Mouse (Mus musculus) brain, embryonic 14.5 days (tissue): ENCODE data around the gene Rps16. TPM values are rescaled to one million over a fixed set of nuclear protein-coding genes. Genes with fewer than 3 reads are reported as not detected.
A peak's percentile ranks its signal among the peaks of the same experiment; 100 is the strongest.

Source experiments
- DNase-seq: peaks from one replicate; pipeline ENCODE4 v3.0.0-alpha.2; 2011; ENCODE audit warnings: low read depth
- CTCF ChIP-seq: fragments of 200-500 bp; IDR thresholded peaks from 2 replicates; pipeline ENCODE4 v1.5.1; 2012; ENCODE audit warnings: inconsistent platforms, mild to moderate bottlenecking, moderate library complexity, borderline replicate concordance; ENCODE audit not compliant: insufficient read depth, insufficient read length; ENCODE audit errors: extremely low read depth
- POLR2A ChIP-seq: fragments of 200-500 bp; IDR thresholded peaks from 2 replicates; pipeline ENCODE4 v1.6.1; 2012; ENCODE audit warnings: mild to moderate bottlenecking, inconsistent platforms, borderline replicate concordance; ENCODE audit not compliant: poor library complexity, insufficient read depth, insufficient read length, severe bottlenecking; ENCODE audit errors: extremely low read depth
- polyA plus RNA-seq: library from polyadenylated mRNA; depleted of rRNA; stranded (reverse); fragments of >200 nt; gene quantifications from 2 replicates; pipeline ENCODE4 v1.2.3, GENCODE M21; 2012

Rps16 gene
- polyA plus RNA-seq, 1 experiment = 1,173 TPM

- no peak for TF ChIP-seq POLR2A
- TF ChIP-seq CTCF = 0 out of 2 replicates have a peak, but pooled peaks have one; percentile 2
- DNase-seq = no peak
Measured at GRCm38 (mm10) chr7:28326457-28326856, 24.0 kb upstream of the Rps16 start.

- DNase-seq = no peak
- TF ChIP-seq POLR2A (no peak), CTCF (no peak)
Measured at GRCm38 (mm10) chr7:28328260-28328659, 22.2 kb upstream of the Rps16 start.

- no peak for DNase-seq
- TF ChIP-seq CTCF (no peak), POLR2A (no peak)
Measured at GRCm38 (mm10) chr7:28334534-28334933, 15.9 kb upstream of the Rps16 start.

- TF ChIP-seq POLR2A = no peak
- TF ChIP-seq CTCF = no peak
- DNase-seq = no peak
Measured at GRCm38 (mm10) chr7:28335471-28335870, 15.0 kb upstream of the Rps16 start.

GRCm38 (mm10) chr7:28338108-28338998 lies 12.1 kb upstream of the Rps16 start, which contains the start of gene Supt5:
TSS of gene Supt5 (minus strand) at chr7:28338746.
- DNase-seq = peak; percentile 99
- TF ChIP-seq POLR2A = peak; percentile 65
- TF ChIP-seq CTCF = no peak

- TF ChIP-seq POLR2A (no peak), CTCF (no peak; the same call in 1 of the 2 replicates)
- peak; percentile 53 for DNase-seq
Measured at GRCm38 (mm10) chr7:28339213-28339917, 11.1 kb upstream of the Rps16 start.

- TF ChIP-seq POLR2A (no peak), CTCF (no peak)
- DNase-seq = no peak
Measured at GRCm38 (mm10) chr7:28341381-28341780, 9.1 kb upstream of the Rps16 start.

GRCm38 (mm10) chr7:28344637-28345036 lies 5.8 kb upstream of the Rps16 start:
- peak; percentile 87 for DNase-seq
- TF ChIP-seq CTCF (peak; percentile 77; the same call in 1 of the 2 replicates), POLR2A (no peak)

- TF ChIP-seq CTCF (no peak), POLR2A (no peak)
- no peak for DNase-seq
Measured at GRCm38 (mm10) chr7:28347746-28348145, 2.7 kb upstream of the Rps16 start.

- peak; percentile 20; the same call in 1 of the 2 replicates for TF ChIP-seq CTCF
- TF ChIP-seq POLR2A = no peak
- DNase-seq = peak; percentile 33
Measured at GRCm38 (mm10) chr7:28348601-28349000, 1.9 kb upstream of the Rps16 start.

- no peak for TF ChIP-seq CTCF
- no peak for TF ChIP-seq POLR2A
- DNase-seq = no peak
Measured at GRCm38 (mm10) chr7:28351676-28352191, 1.3 kb downstream of the Rps16 start.
